Mouse (Mus musculus) adrenal gland, postnatal 10 days (tissue): ENCODE results near the gene Cabs1. TPM values are rescaled to one million over a fixed set of nuclear protein-coding genes. Genes with fewer than 3 reads are reported as not detected.

Source experiments
- DNase-seq: peaks from one replicate; pipeline ENCODE4 v3.0.0; 2021; ENCODE audit warnings: mixed read lengths
- long read RNA-seq, 2 experiments: library from polyadenylated mRNA; stranded (forward); transcript quantifications; one replicate each; pipeline ENCODE4 v2.0.0; 2021
- total RNA-seq, 2 experiments: library from RNA; stranded (reverse); gene quantifications; 2 replicates each; pipeline ENCODE4 v1.2.3; 2021

Gene Cabs1
- not detected for total RNA-seq
- long read RNA-seq, experiment 1: 0 reads
- long read RNA-seq, experiment 2: 0 reads

DNA sequence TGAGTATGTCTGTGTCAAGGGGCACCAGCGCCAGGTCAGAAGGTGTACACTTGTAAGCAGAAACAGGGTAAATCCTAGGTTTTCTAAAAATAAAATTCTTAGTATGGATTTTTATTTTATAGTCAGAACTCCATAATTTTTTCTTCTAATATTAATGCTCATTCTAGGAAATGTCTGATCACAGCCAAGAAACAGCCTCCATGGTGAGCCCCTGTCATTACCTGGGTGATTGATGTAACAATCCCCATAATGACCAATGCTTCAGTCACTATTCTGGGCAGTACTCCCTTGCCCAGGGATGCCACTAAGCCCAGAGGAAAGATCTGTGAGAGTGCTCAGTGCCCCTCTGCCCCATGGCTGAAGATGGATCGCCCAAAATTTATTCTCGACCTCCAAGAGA, at the start of gene Cabs1:
TSS of gene Cabs1 (plus strand) at position 301 of the 400 bp plus-strand sequence.
- no peak for DNase-seq

DNA sequence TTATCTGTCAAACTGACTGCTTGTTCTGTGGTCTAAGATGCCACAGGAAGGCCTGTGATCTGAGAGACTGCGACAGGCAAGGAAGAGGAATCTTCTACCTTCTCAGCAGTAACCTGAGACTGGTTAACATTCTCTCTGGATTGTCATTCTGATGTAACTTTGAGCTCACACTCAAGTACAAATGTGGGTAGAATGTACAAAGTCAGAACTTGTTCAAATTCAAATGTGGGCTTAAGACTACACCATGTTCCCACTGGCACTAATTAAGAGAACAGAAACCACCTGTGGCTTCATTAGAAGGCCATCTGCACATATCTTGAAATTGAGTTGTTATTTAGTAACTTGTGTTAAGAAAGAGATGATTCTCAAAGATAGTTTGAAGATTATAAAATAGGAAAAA, 47.6 kb upstream of the Cabs1 start:
- DNase-seq: no peak

DNA sequence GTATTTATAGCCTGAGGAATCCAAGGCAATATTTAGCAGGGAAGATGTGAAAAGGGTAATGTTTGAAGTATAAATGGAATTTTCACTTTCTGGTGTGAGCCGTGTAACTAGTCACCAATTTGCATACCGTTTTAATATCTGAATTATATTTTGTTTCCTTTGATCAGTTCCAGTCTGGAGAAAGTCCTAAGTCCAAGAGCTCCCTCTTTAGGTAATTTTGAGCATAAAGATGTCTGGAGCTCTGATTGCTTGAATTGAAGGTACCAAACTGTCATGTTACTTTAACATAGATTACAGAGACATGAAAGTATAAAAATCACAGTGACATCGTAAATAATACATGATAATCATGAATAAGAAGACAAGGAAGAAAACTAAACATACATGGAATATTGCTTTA, 38.5 kb upstream of the Cabs1 start:
- no peak for DNase-seq

DNA sequence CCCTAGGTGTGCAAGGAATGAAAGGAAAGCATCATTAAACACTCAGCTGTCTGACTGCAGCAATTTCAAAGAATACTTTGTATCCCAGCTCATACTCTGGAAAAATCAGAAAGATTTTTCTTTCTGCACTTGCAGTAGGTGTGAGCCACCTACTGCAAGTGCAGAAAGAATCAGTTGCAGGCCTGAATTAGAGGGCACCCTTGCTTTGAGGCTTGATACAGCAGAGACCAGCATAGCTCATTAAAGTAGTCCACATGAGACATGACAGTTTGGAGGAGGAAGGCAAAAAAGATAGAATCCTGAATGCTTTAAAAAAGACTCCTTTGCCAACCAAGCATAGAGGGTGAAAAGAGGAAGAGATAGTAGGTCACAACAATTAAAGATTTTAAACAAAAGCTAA, 36.7 kb upstream of the Cabs1 start:
- DNase-seq: no peak

DNA sequence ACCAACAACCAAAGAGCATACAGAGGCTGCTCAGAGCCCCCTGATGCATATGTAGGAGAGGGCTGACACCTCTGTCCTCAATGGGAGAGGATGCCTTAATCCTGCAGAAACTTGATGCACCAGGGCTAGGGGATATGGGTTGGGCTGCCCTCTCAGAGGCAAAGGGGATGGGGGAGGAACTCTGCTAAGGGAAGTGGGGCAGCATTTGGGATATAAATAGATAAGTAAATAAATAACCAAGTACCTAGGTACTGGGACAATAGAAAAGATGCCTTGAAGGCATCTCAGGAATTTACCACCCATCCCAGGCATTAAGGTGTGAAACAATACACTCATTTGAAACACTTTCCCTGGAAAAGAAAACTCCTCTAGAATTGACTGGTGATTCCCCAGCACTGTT, 27.4 kb upstream of the Cabs1 start:
- no peak for DNase-seq

DNA sequence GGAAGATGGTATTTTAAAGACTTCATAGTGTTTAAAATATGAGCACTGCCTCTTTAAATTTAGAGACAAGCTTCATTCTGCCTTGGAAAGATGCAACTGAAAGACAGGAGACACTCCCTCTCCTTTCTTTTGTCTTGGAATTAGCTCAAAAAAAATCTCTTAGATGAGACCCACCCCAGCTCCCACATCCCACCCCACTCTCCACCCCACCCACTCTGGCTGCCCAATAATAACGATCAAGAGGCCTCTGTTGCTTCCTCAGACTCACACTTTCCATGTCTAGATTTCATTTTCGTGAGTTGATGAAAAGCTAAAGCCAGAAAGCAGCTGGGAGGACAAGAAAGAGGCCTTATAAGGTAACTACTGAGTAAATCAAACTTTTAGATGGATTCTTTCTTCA, 10.0 kb upstream of the Cabs1 start, which contains the start of the genes 2310003L06Rik and Gm28434:
TSS of gene 2310003L06Rik (plus strand) at position 259 of the 400 bp plus-strand sequence.
TSS of gene Gm28434 (plus strand) at position 317 of the 400 bp plus-strand sequence.
- no peak for DNase-seq

DNA sequence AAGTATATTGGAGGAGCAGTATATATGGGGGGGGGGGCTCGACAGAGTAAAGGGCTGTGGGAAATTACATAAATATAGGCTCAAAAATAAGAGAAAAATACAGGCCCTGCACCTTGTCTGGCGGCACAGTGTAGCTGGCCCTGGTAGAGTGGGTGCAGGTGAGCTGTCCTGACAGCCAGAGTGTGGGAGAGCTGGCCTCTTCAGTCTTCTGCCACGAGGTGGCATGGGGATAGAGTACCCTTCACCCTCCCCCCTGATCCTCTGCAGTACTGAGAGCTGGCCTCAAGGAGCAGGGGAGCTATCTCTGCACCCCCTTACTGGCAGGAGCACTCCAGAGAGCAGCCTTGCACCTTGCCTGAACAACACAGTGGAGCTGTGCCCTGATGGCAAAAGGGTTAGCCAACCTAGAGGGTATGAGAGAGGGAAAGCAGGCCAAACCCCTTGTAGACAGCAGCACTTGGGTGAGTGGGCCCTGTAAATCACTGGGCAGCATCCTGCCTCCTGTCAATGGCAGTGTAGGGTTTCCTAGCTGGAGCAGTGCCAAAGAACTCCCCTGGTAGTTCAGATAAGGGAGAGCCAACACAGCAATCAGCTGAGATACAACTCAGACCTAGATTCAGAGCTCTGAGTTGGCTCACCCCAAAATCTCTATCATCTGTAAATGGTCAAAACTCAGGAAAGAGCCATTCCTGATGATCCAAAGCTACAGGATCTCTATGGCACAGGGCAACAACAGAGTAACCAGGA, 3.4 kb downstream of the Cabs1 start:
- DNase-seq: no peak

DNA sequence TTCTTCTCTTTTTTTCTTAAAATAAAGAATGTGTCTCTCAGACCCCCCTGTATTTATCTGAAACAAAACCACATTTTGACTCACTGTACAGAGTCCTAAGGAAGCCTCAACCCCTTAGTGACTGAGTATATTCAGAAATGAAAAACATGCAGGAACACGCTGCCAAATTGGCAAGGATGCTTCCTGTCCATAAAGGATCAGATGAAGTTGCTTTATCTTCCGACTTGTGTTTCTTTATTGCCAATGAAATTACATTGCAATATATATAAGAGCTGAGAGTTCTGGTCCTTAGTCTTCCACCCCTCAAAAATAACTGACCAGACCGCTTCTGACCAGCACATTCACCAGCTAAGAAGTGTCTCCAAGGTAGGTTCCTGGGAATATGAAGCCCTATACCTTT, 23.0 kb downstream of the Cabs1 start, which contains the start of gene Smr3a:
TSS of gene Smr3a (plus strand) at position 301 of the 400 bp plus-strand sequence.
- no peak for DNase-seq

DNA sequence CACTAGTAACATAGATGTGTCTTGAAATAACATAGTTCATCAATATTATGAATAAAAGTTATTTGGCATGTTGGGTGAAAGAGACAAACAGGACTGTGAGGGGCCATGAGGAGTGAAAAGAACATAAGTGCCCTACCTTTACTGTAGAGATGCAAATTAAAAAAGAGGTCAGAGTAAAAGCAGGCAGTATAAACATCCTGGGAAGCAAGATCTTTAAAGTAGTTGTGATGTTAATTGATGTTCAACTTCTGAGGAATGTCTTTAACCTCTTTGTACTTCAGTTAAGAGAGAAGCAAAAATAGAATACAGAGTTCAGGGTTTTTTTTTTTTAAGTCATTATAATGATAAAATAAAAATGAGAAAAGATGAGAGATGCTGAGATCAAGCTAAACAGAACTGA, 26.0 kb downstream of the Cabs1 start:
- DNase-seq: no peak

Other genes starting within 250 kb of the Cabs1 start
- not detected for gene Csn1s2a, start 204.9 kb upstream of the Cabs1 start, total RNA-seq
- not detected for gene Csn1s2b, start 171.4 kb upstream of the Cabs1 start, total RNA-seq
- not detected for gene Prr27, start 153.8 kb upstream of the Cabs1 start, total RNA-seq
- gene Odam, start 94.4 kb upstream of the Cabs1 start, total RNA-seq: not detected
- gene Csn3, start 53.9 kb upstream of the Cabs1 start, total RNA-seq: not detected
- gene 2310003L06Rik, start 10.0 kb upstream of the Cabs1 start, total RNA-seq: not detected
- gene Gm28434, start 9.9 kb upstream of the Cabs1 start, total RNA-seq: not detected
- gene Smr3a, start 23.1 kb downstream of the Cabs1 start, total RNA-seq: not detected
- not detected for gene Smr2, start 107.1 kb downstream of the Cabs1 start, total RNA-seq
- not detected for gene Gm11116, start 132.1 kb downstream of the Cabs1 start, total RNA-seq
- not detected for gene Gm11115, start 174.7 kb downstream of the Cabs1 start, total RNA-seq